Mouse (Mus musculus): ENCODE results near the gene Oxct2a.
"Not testable (repeated sequence)": the region's sequence is repeated elsewhere in the genome, so short reads cannot be mapped to it uniquely, and the experiment has no call there.

The Oxct2a gene

DNA sequence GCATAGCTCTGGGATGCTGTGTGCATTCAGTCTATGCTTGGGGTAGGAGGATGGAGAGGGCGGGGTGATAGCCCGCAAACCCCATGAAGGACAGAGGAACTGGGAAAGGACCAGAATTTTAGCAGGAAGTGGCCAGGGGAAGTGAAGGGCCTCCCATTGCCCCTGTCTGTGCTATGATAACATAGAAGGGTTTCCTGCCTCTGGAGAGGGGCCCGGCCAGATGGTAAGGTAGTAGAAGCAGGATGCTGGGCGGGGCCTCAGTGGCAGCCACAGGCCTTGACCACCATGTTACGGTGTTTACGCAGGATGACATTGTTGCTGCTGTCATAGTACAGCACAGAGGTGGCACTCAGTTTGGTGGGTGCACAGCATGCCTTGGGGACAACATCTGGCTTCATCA lies 10.4 kb downstream of the Oxct2a start:
- DNase-seq (ENCODE audit: low spot score), result no peak

GRCm38 (mm10) chr4:123311845-123312244 lies 11.6 kb downstream of the Oxct2a start:
- no peak for DNase-seq (ENCODE audit: low spot score)

DNA sequence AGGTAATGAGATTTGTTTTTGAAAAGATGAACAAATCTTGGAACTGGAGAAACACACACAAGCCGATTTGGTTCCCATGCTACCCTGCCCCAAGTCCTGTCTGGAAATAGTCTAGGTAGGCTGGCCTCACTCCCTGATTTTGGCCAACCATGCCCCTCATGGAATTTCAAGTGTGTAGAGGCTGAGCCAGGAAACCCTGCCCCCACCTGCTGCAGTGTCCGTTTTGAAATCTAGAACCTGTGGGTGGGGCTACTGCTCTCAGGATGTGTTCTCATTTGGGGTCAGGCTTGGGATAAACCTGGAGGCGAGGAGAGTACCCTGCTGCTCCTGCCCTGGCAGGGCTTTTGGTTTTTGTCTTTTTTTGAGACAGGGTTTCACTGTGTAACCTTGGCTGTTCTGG lies 15.1 kb downstream of the Oxct2a start:
- DNase-seq (ENCODE audit: low spot score), result no peak

GRCm38 (mm10) chr4:123306999-123307398 lies 16.4 kb downstream of the Oxct2a start:
- no peak for DNase-seq (ENCODE audit: low spot score)

DNA sequence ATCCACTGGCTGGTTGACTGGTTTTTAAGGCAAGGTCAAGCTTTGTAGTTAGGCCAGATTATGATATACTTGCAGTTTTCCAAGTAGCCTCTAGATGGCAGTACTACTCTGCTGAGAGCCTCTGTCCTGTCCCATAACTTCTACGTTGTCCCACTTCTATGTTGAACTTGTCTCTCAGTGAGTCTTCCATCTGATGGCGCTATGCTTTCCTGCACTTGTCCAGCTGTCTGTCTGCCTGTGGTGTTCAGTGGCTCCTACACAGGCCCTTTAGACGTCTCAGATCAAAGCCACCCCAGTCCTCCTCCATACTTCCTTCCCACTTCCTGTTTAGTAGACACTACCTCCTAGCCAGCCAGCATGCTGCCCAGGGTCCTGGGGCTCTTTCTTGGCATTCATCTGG lies 17.6 kb downstream of the Oxct2a start:
- DNase-seq (ENCODE audit: low spot score), result no peak

GRCm38 (mm10) chr4:123298980-123299670 lies 24.3 kb downstream of the Oxct2a start:
- no peak for DNase-seq (ENCODE audit: low spot score)

DNA sequence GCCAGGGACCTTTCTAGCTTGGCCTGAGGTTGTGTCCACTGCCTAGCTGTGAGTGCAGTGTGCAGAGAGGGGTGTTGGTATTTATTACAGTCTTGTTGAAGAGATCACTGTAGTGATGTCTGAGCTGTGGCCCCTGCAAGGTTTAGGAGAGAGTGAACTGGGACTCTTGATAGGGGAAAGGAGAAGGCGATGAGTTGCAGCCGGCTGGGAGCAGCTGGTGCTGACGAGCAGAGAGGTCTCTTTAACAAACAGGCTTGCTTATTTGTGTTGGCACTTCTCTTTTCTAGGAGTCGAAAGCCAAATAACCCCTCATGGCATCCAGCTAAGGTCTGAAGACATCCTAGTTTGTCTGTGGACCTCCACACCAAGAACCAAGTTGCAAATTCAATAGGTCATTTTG lies 25.2 kb downstream of the Oxct2a start:
- no peak for DNase-seq (ENCODE audit: low spot score)

GRCm38 (mm10) chr4:123297195-123297960 lies 26.1 kb downstream of the Oxct2a start:
- DNase-seq (ENCODE audit: low spot score), result no peak

GRCm38 (mm10) chr4:123296148-123296534 lies 27.3 kb downstream of the Oxct2a start:
- DNase-seq (ENCODE audit: low spot score), result no peak

DNA sequence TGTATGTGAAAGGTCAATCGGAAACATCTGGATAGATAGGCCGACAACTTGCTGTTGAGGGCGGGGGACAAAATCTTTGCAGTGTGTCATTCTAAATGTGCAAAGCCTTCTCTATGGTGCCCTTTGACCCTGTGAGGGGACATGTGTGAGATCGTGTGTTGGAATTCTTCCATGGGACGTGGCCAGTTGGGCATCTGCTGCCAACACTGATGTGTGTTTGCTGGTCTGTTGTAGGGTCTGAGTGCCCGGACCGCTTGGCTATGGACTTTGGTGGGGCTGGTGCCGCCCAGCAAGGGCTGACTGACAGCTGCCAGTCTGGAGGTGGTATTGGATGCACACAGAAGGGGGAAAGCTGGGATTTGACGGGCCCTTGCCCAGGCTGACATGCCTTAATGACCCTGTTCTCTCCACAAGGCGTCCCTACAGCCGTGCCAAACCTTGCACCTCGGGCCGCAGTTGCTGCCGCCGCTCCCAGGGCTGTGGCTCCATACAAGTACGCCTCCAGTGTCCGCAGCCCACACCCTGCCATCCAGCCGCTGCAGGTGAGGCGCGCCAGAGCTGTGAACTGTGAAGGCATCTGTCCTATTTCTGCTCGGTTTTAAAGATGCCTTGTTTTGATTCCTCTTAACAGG lies 27.8 kb downstream of the Oxct2a start:
- DNase-seq (ENCODE audit: low spot score), result no peak

DNA sequence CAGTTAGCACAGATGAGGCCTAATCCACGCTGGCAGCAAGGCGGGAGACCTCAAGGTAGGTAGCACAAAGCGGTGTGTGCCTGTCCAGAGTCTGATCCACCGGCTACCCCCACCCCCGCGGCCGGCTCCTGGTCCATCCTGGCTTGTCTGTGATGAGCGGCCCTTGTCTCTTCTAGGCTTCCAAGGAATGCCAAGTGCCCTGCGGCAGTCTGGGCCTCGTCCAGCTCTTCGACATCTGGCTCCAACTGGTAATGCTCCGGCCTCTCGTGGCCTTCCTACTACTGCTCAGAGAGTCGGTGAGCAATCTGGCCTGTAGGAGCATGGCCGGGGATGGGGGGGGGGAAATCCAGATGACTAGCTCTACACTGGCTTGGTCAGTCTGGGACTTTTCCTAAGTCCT lies 28.4 kb downstream of the Oxct2a start:
- DNase-seq (ENCODE audit: low spot score), result not testable (repeated sequence)

GRCm38 (mm10) chr4:123293661-123294443 lies 29.6 kb downstream of the Oxct2a start:
- no peak for DNase-seq (ENCODE audit: low spot score)

DNA sequence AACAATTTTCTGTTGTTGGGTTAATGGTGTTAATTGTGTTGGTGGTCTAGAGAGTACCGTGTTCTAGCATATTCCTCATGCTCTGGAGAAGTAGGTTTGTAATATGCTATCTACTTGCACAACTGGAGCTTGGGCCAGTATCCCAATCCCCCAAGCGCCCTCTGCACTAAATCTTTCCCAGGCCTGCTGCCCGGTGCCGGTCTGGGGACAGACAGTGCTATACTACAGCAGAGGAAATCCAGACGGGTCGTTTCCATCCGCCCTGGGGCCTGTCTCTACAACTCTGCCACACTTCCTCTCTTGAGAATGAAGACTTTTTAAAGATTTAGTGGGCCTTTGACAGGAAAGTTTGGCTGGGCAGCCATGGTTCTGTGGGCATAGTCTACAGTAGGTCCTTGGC lies 30.4 kb downstream of the Oxct2a start:
- no peak for DNase-seq (ENCODE audit: low spot score)

DNA sequence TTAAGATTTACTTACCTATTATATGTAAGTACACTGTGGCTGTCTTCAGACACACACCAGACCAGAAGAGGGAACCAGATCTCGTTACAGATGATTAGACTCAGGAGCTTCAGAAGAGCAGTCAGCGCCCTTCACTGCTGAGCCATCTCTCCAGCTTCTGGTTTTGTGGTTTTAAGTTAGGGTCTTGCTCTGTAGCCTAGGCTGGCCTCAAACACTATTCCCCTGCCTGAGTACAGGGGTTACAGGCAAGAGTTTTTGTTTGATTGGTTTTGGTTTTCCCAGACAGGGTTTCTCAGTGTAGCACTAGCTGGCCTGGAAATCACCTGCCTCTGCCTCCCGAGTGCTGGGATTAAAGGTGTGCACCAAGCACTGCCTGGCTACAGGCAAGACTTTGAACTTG lies 31.0 kb downstream of the Oxct2a start:
- no peak for DNase-seq (ENCODE audit: low spot score)

- DNase-seq (ENCODE audit: low spot score), result no peak
Observed at GRCm38 (mm10) chr4:123289038-123289437, 34.4 kb downstream of the Oxct2a start.

DNA sequence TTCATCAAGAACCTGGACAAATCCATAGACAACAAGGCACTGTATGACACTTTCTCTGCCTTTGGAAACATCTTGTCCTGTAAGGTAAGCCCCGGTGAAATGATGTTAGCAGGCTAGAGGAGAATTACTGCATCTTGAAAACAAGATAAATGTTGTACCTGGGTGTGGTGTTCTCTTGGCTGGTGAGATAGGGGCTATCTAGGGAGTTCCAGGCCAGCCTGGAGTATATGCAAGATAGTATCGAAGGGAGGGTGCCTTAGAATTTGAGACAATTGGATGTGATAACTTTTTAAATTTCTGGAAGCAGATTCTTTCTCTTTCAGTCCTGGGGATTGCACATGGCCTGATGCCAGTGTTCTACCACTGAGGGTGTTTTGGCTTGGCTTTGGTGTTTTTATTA lies 36.6 kb downstream of the Oxct2a start:
- no peak for DNase-seq (ENCODE audit: low spot score)

GRCm38 (mm10) chr4:123284731-123285624 lies 38.5 kb downstream of the Oxct2a start:
- no peak for DNase-seq (ENCODE audit: low spot score)

- DNase-seq (ENCODE audit: low spot score), result not testable (repeated sequence)
Observed at GRCm38 (mm10) chr4:123283675-123284064, 39.8 kb downstream of the Oxct2a start.

GRCm38 (mm10) chr4:123282915-123283674 lies 40.3 kb downstream of the Oxct2a start:
- DNase-seq (ENCODE audit: low spot score), result not testable (repeated sequence)

- DNase-seq (ENCODE audit: low spot score), result peak; percentile 71
Observed at GRCm38 (mm10) chr4:123282500-123282899, 40.9 kb downstream of the Oxct2a start.

GRCm38 (mm10) chr4:123280117-123280516 lies 43.3 kb downstream of the Oxct2a start:
- no peak for DNase-seq (ENCODE audit: low spot score)
